Mouse (Mus musculus) embryonic facial prominence, embryonic 14.5 days (tissue): ENCODE data around the gene Cpxm1. TPM values are rescaled to one million over a fixed set of nuclear protein-coding genes. Genes with fewer than 3 reads are reported as not detected.

Experiments used
- ATAC-seq: fragments of 200-750 bp; cut with Nextera tagmentation; 2 replicates; pipeline ENCODE4 v1.8.0; 2017; ENCODE audit warnings: low read depth, moderate number of reproducible peaks, moderate TSS enrichment
- DNase-seq: peaks from one replicate; pipeline ENCODE4 v3.0.0-alpha.2; 2015; ENCODE audit warnings: low spot score
- H3K27ac ChIP-seq: fragments of 300-500 bp; sonication (generic); replicated peaks from 2 replicates; pipeline ENCODE4 v1.5.1; 2014; ENCODE audit warnings: low read depth, mild to moderate bottlenecking, low read length, moderate library complexity
- H3K27me3 ChIP-seq: fragments of 300-500 bp; sonication (generic); replicated peaks from 2 replicates; pipeline ENCODE4 v1.6.1; 2014; ENCODE audit warnings: low read length; ENCODE audit not compliant: control insufficient read depth, insufficient read depth
- H3K36me3 ChIP-seq: fragments of 300-500 bp; sonication (generic); 2 replicates; pipeline ENCODE4 v1.6.1; 2014; ENCODE audit warnings: low read length, mixed read lengths; ENCODE audit not compliant: control insufficient read depth, insufficient read depth
- H3K4me1 ChIP-seq: fragments of 300-500 bp; sonication (generic); 2 replicates; pipeline ENCODE4 v1.6.1; 2014; ENCODE audit warnings: antibody characterized with exemption, low read length; ENCODE audit not compliant: control insufficient read depth, insufficient read depth
- H3K4me2 ChIP-seq: fragments of 300-500 bp; sonication (generic); 2 replicates; pipeline ENCODE4 v1.6.1; 2014; ENCODE audit warnings: low read depth, mild to moderate bottlenecking, low read length, moderate library complexity, mixed read lengths
- H3K4me3 ChIP-seq: fragments of 300-500 bp; sonication (generic); 2 replicates; pipeline ENCODE4 v1.5.1; 2014; ENCODE audit warnings: low read depth, mild to moderate bottlenecking, low read length
- H3K9ac ChIP-seq: fragments of 300-500 bp; sonication (generic); 2 replicates; pipeline ENCODE4 v1.6.1; 2014; ENCODE audit warnings: low read depth, mild to moderate bottlenecking, low read length, moderate library complexity, mixed read lengths
- H3K9me3 ChIP-seq: fragments of 300-500 bp; sonication (generic); 2 replicates; pipeline ENCODE4 v1.6.1; 2016; ENCODE audit warnings: low read length; ENCODE audit not compliant: control insufficient read depth
- WGBS: fragments of 180-500 bp; shearing (Covaris S2); extraction: QIAGEN DNeasy Blood & Tissue Kit; methylation state at CpG from one replicate; pipeline ENCODE4 v1.1.7; 2014; 5-methylcytosine and 5-hydroxymethylcytosine counted together
- polyA plus RNA-seq: library from polyadenylated mRNA; unstranded; fragments of >200 nt; fragmentation: Nextera tagmentation; extraction: Ambion mirVana; gene quantifications from 2 replicates; pipeline ENCODE4 v1.2.1, GENCODE M21; 2014

Cpxm1 gene
- polyA plus RNA-seq, result 94.8 and 106 TPM in 2 replicates

DNA sequence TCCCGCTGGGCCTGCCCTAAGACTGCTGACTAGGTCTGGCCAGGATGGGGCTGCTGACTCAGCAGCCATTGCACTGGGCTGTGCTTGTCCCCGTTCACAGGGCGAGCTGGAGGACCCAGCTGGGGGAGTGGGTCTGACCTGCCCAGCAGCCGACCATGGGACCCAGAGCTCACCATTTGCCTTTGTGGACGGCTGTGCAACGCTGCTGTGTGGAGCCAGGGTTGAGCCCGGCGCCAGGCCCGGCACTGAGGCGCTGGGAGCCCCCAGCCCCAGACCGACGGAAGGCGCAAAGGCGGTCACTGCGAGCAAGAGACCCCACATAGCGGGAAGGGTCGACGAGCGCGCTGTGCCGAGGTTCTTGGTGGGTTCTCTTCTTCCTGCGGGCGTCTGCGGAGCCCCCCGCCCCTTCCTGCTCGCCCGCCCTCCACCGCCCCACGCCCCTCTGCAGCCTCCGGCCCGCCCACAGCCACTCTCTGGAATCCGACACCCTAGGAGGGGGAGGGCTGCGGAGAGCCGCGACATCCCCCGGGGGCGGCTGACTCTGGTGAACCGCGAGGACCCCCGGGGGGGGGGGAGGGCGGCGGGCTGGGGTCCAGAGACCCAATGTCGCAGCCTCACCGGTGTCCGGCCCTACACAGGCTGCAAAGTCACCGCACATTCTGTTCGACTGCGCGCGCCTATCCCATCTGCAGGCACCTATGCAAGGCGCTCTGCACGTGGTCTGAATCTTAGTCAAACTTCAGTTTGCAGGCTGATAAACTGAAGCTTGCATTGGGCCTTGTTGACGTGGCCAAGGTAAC lies at the start of gene Cpxm1:
Cpxm1 (minus strand) TSS at position 389 of the 800 bp plus-strand sequence.
- peak within 1 kb of the TSS; percentile 76 for H3K27ac ChIP-seq
- under 1% methylated on average over 32 of the region's 53 CpGs for WGBS
- H3K9me3 ChIP-seq, result no peaks in the 10 kb centered on the region
- H3K4me3 ChIP-seq, result peak within 1 kb of the TSS; percentile 58
- peaks cover 30% of the 10 kb centered on the region for H3K36me3 ChIP-seq
- peaks cover 6% of the 10 kb centered on the region for H3K4me1 ChIP-seq
- peak; percentile 90 for ATAC-seq
- H3K9ac ChIP-seq, result peak within 1 kb of the TSS; percentile 78
- peak; percentile 82 for DNase-seq
- no peaks in the 10 kb centered on the region for H3K27me3 ChIP-seq
- H3K4me2 ChIP-seq, result peak within 1 kb of the TSS; percentile 82

DNA sequence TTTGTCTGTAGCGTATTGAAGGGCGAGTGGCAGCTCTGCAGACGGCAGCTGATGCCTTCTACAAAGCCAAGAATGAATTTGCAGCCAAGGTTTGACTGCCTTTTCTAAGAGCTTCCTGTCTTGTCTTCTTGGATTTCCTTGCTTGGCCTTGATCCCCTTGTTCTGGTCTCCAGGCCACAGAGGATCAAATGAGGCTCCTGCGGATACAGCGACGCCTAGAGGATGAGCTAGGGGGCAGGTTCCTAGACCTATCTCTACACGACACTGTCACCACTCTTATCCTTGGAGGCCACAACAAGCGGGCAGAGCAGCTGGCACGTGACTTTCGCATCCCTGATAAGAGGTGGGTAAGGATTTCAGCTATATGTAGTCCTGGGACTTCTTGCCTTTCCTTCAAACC lies 44.8 kb upstream of the Cpxm1 start:
- H3K36me3 ChIP-seq, result peaks cover 80% of the 10 kb centered on the region

DNA sequence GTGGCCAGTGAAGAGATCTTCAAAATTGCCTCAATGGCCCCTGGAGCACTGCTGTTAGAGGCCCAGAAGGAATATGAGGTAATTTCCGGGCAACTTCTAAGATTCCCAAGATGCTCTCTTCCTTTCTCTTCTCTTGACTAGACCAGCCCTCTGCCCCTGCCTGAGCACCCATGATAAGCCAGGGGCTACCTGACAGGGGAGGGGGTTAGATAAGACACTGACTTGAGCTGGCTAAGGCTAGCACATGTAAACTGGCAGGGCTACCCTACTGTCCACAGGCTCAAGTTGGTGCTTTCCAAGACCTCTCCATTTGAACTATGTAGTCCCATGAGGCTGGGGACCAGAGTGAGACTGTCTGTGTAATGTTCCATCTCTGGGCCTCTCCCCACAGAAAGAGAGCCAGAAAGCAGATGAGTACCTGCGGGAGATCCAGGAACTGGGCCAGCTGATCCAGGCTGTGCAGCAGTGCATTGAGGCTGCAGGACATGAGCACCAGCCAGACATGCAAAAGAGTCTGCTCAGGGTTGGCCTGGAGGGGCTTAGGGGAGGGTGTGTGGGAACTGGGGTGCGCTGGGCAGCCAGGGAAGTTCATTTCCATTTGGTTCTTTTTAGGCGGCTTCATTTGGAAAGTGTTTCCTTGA lies 42.6 kb upstream of the Cpxm1 start:
- Histone ChIP-seq H3K9me3 (no peaks in the 10 kb centered on the region), H3K9ac (no peak overlapping the region), H3K4me3 (no peak overlapping the region), H3K27ac (no peak overlapping the region), H3K36me3 (peaks cover 74% of the 10 kb centered on the region), H3K4me1 (no peaks in the 10 kb centered on the region), H3K4me2 (no peak overlapping the region), H3K27me3 (no peaks in the 10 kb centered on the region)
- no peak for ATAC-seq
- DNase-seq, result no peak
- 93% methylated on average over 4 of the region's 4 CpGs for WGBS

More for the DNA sequence above, 44.8 kb upstream of the Cpxm1 start:
- DNase-seq (no peak), ATAC-seq (no peak)
- Histone ChIP-seq H3K9ac (no peak overlapping the region), H3K27ac (no peak overlapping the region), H3K9me3 (no peaks in the 10 kb centered on the region), H3K4me1 (no peaks in the 10 kb centered on the region), H3K27me3 (no peaks in the 10 kb centered on the region), H3K4me2 (no peak overlapping the region), H3K4me3 (no peak overlapping the region)
- WGBS, result 90% methylated on average over 10 of the region's 10 CpGs

DNA sequence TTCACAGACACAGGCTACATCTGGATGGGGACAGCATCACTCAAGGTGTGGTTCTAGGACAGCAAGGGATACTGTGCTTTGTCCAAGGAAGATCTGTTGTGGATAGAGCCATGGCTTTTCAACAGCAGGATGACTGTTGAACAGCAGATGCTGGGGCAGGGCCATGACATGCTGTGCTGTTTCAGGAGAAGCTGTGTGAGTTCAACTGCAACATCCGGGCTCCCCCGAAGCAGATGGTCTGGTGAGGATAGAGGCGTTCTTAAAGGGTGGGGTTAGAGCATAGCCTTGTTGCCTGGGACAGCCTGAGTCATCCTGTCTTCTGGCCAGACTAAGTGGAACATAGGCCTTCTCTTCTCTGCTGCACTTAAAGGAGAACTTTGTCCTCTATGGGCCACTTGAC lies 41.5 kb upstream of the Cpxm1 start:
- no peak for ATAC-seq
- no peak overlapping the region for H3K27ac ChIP-seq
- no peaks in the 10 kb centered on the region for H3K4me1 ChIP-seq
- peaks cover 65% of the 10 kb centered on the region for H3K36me3 ChIP-seq
- H3K4me2 ChIP-seq, result no peak overlapping the region
- no peaks in the 10 kb centered on the region for H3K27me3 ChIP-seq
- H3K9ac ChIP-seq, result no peak overlapping the region
- H3K9me3 ChIP-seq, result no peaks in the 10 kb centered on the region
- 100% methylated on average over 3 of the region's 3 CpGs for WGBS
- no peak overlapping the region for H3K4me3 ChIP-seq
- DNase-seq, result no peak

DNA sequence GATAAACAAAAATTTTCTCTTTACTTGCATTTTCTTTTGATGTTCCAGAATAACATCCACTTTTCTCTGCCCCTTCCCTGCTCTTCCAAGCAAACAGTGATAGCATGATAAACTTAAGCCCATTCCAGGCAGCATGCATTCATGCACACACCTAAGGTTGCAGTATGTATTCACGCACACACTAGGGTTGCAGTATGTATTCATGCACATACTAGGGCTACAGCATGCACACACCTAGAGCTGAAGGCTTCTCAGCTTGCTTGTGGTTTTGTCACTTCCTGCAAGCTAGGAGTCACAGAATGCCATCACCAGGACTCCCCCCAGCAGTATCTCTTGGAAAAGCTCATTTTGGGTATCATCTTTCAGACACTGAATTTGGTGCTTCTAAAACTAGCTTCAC lies 39.4 kb upstream of the Cpxm1 start:
- H3K27ac ChIP-seq, result no peak overlapping the region
- no peaks in the 10 kb centered on the region for H3K27me3 ChIP-seq
- no peak overlapping the region for H3K9ac ChIP-seq
- H3K36me3 ChIP-seq, result peaks cover 45% of the 10 kb centered on the region
- no peak overlapping the region for H3K4me3 ChIP-seq
- DNase-seq, result no peak
- no peaks in the 10 kb centered on the region for H3K9me3 ChIP-seq
- H3K4me1 ChIP-seq, result no peaks in the 10 kb centered on the region
- 94% methylated on average over 1 of the region's 1 CpGs for WGBS
- ATAC-seq, result no peak
- no peak overlapping the region for H3K4me2 ChIP-seq

DNA sequence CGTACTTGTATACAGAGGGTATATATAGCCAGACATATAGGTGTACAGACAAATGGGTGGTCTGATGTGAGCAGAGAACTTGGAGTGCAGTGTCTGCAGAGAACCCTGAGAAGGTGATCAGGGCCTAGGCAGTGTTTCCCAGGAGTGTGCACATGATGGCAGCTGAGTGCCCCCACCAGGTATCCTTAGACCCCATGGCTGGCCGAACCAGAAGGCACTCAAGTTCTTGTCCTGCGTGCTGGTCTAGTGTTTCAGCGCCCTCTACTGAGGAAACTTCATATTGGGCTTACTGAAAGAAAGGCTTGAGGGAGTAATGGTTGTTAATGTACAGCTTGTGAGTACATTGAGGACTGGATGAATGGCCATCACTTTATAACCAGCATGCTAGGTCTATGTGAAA lies 35.8 kb upstream of the Cpxm1 start:
- H3K9me3 ChIP-seq, result no peaks in the 10 kb centered on the region
- no peak overlapping the region for H3K4me2 ChIP-seq
- peak; percentile 63 for DNase-seq
- peaks cover 12% of the 10 kb centered on the region for H3K36me3 ChIP-seq
- H3K9ac ChIP-seq, result no peak overlapping the region
- H3K27me3 ChIP-seq, result no peaks in the 10 kb centered on the region
- ATAC-seq, result peak; percentile 53; the same call in 1 of the 2 replicates
- H3K4me3 ChIP-seq, result no peak overlapping the region
- WGBS, result 24% methylated on average over 4 of the region's 4 CpGs
- no peak overlapping the region for H3K27ac ChIP-seq
- H3K4me1 ChIP-seq, result no peaks in the 10 kb centered on the region

DNA sequence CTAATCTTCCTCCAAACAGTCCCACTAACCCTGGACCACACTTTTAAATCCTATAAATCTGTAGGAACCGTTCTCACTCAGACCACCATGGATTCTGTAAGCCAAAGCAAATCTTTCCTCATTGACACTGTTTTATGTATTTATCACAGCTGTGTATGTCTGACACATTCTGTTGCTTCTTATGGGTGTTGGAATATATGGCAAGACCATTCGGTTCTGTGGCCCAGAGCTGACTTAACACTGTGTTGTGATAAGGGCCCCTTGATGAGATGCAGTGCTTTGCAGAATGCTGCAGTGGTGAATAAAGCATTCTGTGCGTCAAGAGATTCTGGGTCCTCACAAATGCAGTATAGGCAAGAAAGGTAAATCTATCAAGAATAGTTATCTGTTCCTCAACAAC lies 34.8 kb upstream of the Cpxm1 start:
- Histone ChIP-seq H3K27ac (no peak overlapping the region), H3K4me2 (no peak overlapping the region), H3K36me3 (peaks cover 4% of the 10 kb centered on the region; the same call in 1 of the 2 replicates), H3K4me1 (no peaks in the 10 kb centered on the region), H3K9ac (no peak overlapping the region), H3K9me3 (no peaks in the 10 kb centered on the region), H3K27me3 (no peaks in the 10 kb centered on the region), H3K4me3 (no peak overlapping the region)
- no peak for ATAC-seq
- WGBS, result 88% methylated on average over 3 of the region's 3 CpGs
- no peak for DNase-seq

DNA sequence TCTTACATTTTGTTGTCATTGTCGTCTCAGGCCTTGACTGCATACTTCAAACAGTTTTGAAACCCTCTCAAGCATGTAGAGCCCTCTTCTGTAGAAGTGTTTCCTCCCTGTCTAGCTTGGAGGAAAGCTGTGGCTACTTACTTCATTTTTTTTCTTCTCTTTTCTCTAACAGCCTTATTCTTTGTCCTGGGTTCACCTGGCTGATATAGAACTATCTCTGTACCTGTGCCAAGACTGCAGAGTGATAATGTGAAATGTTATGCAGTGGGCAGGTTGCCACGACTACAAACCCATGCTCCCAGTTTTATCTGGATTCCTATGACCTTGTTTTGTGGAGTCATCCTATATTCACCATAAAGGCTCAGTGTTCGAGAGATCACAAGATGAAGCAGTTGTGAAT lies 33.1 kb upstream of the Cpxm1 start:
- no peak overlapping the region for H3K9ac ChIP-seq
- DNase-seq (no peak), ATAC-seq (no peak)
- no peak overlapping the region for H3K4me3 ChIP-seq
- 78% methylated on average over 3 of the region's 3 CpGs for WGBS
- H3K4me1 ChIP-seq, result peaks cover 2% of the 10 kb centered on the region
- no peaks in the 10 kb centered on the region for H3K9me3 ChIP-seq
- no peak overlapping the region for H3K4me2 ChIP-seq
- peaks cover 4% of the 10 kb centered on the region; the same call in 1 of the 2 replicates for H3K36me3 ChIP-seq
- H3K27ac ChIP-seq, result no peak overlapping the region
- no peaks in the 10 kb centered on the region for H3K27me3 ChIP-seq
